Mouse (Mus musculus) embryonic fibroblast, embryonic 13.5 days (primary cell): ENCODE results near the gene Aldh3a2.

Experiments used
- CTCF ChIP-seq: IDR thresholded peaks from 2 replicates; pipeline ENCODE4 v1.5.1; 2011; ENCODE audit warnings: mild to moderate bottlenecking, control low read depth, low read length, moderate library complexity, borderline replicate concordance; ENCODE audit not compliant: insufficient read depth
- POLR2A ChIP-seq: IDR thresholded peaks from 2 replicates; pipeline ENCODE4 v1.6.1; 2011; ENCODE audit warnings: low read depth, mild to moderate bottlenecking, control low read depth, low read length, moderate library complexity

- TF ChIP-seq CTCF (no peak), POLR2A (no peak)
These were observed 7.8 kb upstream of the Aldh3a2 start for GRCm38 (mm10) chr11:61275106-61275505.
